Mouse (Mus musculus) midbrain, embryonic 11.5 days (tissue): ENCODE data around the gene Gbx2. TPM values are rescaled to one million over a fixed set of nuclear protein-coding genes. Genes with fewer than 3 reads are reported as not detected.

Experiments
- ATAC-seq: fragments of 200-750 bp; cut with Nextera tagmentation; 2 replicates; pipeline ENCODE4 v1.8.0; 2017; ENCODE audit warnings: moderate TSS enrichment, moderate library complexity; ENCODE audit not compliant: low FRiP score
- DNase-seq: peaks from one replicate; pipeline ENCODE4 v3.0.0; 2015; ENCODE audit warnings: low spot score; ENCODE audit errors: missing footprints
- H3K27ac ChIP-seq: fragments of 300-500 bp; sonication (generic); 2 replicates; pipeline ENCODE4 v1.5.1; 2014; ENCODE audit warnings: low read depth, low read length
- H3K27me3 ChIP-seq: fragments of 300-500 bp; sonication (generic); 2 replicates; pipeline ENCODE4 v1.6.1; 2014; ENCODE audit warnings: mild to moderate bottlenecking, low read length, moderate library complexity, mixed read lengths; ENCODE audit not compliant: control insufficient read depth, insufficient read depth
- H3K36me3 ChIP-seq: fragments of 300-500 bp; sonication (generic); 2 replicates; pipeline ENCODE4 v1.6.1; 2014; ENCODE audit warnings: mild to moderate bottlenecking, low read length, moderate library complexity, mixed read lengths; ENCODE audit not compliant: control insufficient read depth, insufficient read depth
- H3K4me1 ChIP-seq: fragments of 300-500 bp; sonication (generic); 2 replicates; pipeline ENCODE4 v1.6.1; 2014; ENCODE audit warnings: low read length; ENCODE audit not compliant: control insufficient read depth, insufficient read depth
- H3K4me2 ChIP-seq: fragments of 300-500 bp; sonication (generic); 2 replicates; pipeline ENCODE4 v1.6.1; 2014; ENCODE audit warnings: mild to moderate bottlenecking, moderate library complexity
- H3K4me3 ChIP-seq: fragments of 300-500 bp; sonication (generic); 2 replicates; pipeline ENCODE4 v1.5.1; 2014; ENCODE audit warnings: low read depth, low read length
- H3K9ac ChIP-seq: fragments of 300-500 bp; sonication (generic); 2 replicates; pipeline ENCODE4 v1.6.1; 2014; ENCODE audit warnings: low read length
- H3K9me3 ChIP-seq: fragments of 300-500 bp; sonication (generic); 2 replicates; pipeline ENCODE4 v1.6.1; 2016; ENCODE audit warnings: low read length; ENCODE audit not compliant: control insufficient read depth
- WGBS: fragments of 180-500 bp; shearing (Covaris S2); extraction: QIAGEN DNeasy Blood & Tissue Kit; methylation state at CpG from one replicate; pipeline ENCODE4 v1.1.7; 2014; 5-methylcytosine and 5-hydroxymethylcytosine counted together
- polyA plus RNA-seq: library from polyadenylated mRNA; unstranded; fragments of >200 nt; fragmentation: Nextera tagmentation; extraction: Ambion mirVana; gene quantifications from 2 replicates; pipeline ENCODE4 v1.2.1, GENCODE M21; 2014

The Gbx2 gene
- polyA plus RNA-seq, 1 experiment from 2014 or later, result 9.6 TPM

DNA sequence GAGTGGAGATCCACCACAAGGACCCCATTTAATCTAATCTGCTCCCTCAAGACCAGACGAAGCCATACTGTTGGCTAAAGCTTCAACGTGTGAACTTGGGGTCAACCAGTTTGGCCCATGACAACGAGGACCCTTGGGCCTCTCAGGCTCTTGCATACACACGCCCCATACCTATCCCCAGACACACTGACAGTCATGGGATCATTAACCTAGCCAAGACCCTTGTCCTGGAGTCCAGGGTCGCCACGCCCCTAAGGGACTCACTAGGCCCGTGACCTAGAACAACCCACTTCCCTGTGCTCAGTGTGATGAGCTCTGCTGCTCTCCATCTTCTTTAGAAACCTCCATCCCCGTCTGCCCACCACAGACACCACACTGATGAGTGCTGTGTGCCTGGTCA, 46.6 kb downstream of the Gbx2 start:
- Histone ChIP-seq H3K27me3 (peaks cover 6% of the 10 kb centered on the region; the same call in 1 of the 2 replicates), H3K4me1 (peaks cover 15% of the 10 kb centered on the region), H3K4me3 (no peak overlapping the region), H3K27ac (no peak overlapping the region), H3K4me2 (no peak overlapping the region), H3K9ac (no peak overlapping the region), H3K36me3 (peaks cover 3% of the 10 kb centered on the region), H3K9me3 (no peaks in the 10 kb centered on the region)
- no peak for DNase-seq
- no peak for ATAC-seq
- 89% methylated on average over 8 of the region's 8 CpGs for WGBS

DNA sequence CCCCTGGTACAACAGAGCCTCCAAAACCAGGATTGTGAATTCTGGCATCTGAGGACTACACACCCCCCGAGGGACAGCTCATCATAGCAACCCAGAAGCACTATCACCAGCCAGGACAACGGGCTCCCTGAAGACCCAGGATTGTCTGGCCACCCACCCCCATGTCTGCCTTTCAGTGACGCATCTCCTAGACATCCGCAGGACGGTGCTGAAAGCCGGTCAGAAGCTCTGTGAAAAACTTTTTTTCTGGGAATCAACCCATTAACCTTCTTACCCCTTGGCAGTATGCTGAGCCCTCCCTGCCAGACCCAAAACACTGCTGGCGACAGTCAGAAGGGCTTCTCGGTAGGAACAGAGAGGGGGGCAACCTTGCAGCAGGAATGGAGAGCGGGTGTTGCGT, 50.1 kb downstream of the Gbx2 start:
- Histone ChIP-seq H3K4me1 (peaks cover 30% of the 10 kb centered on the region), H3K27me3 (peaks cover 9% of the 10 kb centered on the region; the same call in 1 of the 2 replicates), H3K27ac (no peak overlapping the region), H3K4me3 (no peak overlapping the region), H3K4me2 (no peak overlapping the region), H3K36me3 (no peaks in the 10 kb centered on the region), H3K9ac (no peak overlapping the region), H3K9me3 (no peaks in the 10 kb centered on the region)
- 66% methylated on average over 10 of the region's 10 CpGs for WGBS
- ATAC-seq, result no peak
- no peak for DNase-seq

DNA sequence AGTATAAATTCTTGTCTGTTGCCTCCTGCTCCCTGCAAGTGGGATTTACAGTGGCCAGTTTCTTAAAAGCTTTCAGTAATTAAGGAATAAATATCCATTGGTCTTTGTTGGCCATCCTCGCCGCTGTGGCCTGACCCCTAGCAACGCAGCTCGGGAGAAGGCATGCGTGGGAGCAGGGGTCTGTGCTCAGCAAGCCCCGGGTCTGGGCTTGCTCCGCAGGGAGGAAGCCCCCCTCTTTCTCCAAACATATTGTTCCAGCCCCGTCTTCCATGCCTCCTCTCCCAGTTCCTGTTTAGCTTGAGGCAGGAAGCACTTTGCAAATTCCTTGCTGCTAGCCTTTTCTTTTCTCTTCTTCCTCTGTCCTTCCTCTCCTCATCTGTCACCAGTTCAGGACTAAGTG, 50.8 kb downstream of the Gbx2 start:
- Histone ChIP-seq H3K4me3 (no peak overlapping the region), H3K4me2 (no peak overlapping the region), H3K27me3 (peaks cover 9% of the 10 kb centered on the region; the same call in 1 of the 2 replicates), H3K9me3 (no peaks in the 10 kb centered on the region), H3K4me1 (peaks cover 29% of the 10 kb centered on the region), H3K36me3 (no peaks in the 10 kb centered on the region), H3K9ac (no peak overlapping the region), H3K27ac (no peak overlapping the region)
- 0 out of 2 replicates have a peak, but pooled peaks have one; percentile 45 for ATAC-seq
- no peak for DNase-seq
- WGBS, result 2% methylated on average over 8 of the region's 8 CpGs

DNA sequence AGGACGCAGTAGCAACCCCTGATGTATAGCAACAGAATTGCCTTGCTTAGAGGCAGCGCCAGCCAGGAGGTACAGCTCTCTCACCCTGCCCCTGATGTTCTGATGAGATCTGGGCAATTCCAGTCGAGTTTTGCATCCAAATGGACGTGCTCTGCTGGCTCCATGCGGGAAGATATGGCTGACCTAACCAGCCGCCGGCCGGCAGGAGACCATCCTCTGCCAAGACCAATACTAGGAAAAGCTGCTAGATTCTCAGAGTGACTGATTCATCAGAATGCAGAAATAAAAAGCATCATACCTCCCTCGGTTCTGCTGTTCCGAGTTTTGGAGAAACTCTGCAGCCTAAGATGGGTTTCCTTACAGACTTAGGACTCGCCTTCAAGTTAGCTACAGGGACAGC, 52.5 kb downstream of the Gbx2 start:
- Histone ChIP-seq H3K9ac (no peak overlapping the region), H3K4me3 (no peak overlapping the region), H3K4me1 (peaks cover 29% of the 10 kb centered on the region), H3K27me3 (peaks cover 9% of the 10 kb centered on the region; the same call in 1 of the 2 replicates), H3K36me3 (no peaks in the 10 kb centered on the region), H3K4me2 (no peak overlapping the region), H3K9me3 (no peaks in the 10 kb centered on the region), H3K27ac (no peak overlapping the region)
- ATAC-seq, result no peak
- no peak for DNase-seq
- WGBS, result 81% methylated on average over 11 of the region's 11 CpGs

Other genes with a start within 250 kb of the Gbx2 start
- gene Asb18, start 83.5 kb upstream of the Gbx2 start, polyA plus RNA-seq, result 0.07 TPM in 1 of 2 replicates, not detected in the other
- gene Iqca, start 222.2 kb upstream of the Gbx2 start, polyA plus RNA-seq, result 0.18 TPM in 1 of 2 replicates, not detected in the other